Mouse (Mus musculus): ENCODE results near the gene Adamtsl1.

GRCm38 (mm10) chr4:85724999-85725398, 211.0 kb downstream of the Adamtsl1 start:
- TF ChIP-seq CTCF (IDR thresholded peaks at IDR 0.05) = no peak
- no peak for TF ChIP-seq EP300 (IDR thresholded peaks at IDR 0.05)
